Mouse (Mus musculus): ENCODE data around the gene Ppargc1a. TPM values are rescaled to one million over a fixed set of nuclear protein-coding genes. Genes with fewer than 3 reads are reported as not detected.

Ppargc1a gene
- total and polyA plus RNA-seq, 3 experiments, result not detected

- no peak for DNase-seq (ENCODE audit: extremely low read depth)
- Histone ChIP-seq H3K4me1 (ENCODE audit: control insufficient read depth in 1 of 2, insufficient read depth in 2 of 2) (no peaks in the 10 kb centered on the region), H3K4me2 (ENCODE audit: insufficient read depth, low read depth, poor library complexity, severe bottlenecking) (no peak overlapping the region), H3K27me3 (replicated peaks) (no peaks in the 10 kb centered on the region), H3K9me3 (replicated peaks; ENCODE audit: low read length) (peaks cover 13% of the 10 kb centered on the region), H3K4me3 (replicated peaks in 1 of 3; ENCODE audit: low read depth in 2 of 3, low read length in 2 of 3, poor library complexity in 1 of 3) (no peak overlapping the region), H3K36me3 (replicated peaks in 1 of 2; ENCODE audit: control insufficient read depth in 1 of 2, insufficient read depth in 1 of 2, low read length in 1 of 2) (no peaks in the 10 kb centered on the region), H3K27ac (ENCODE audit: insufficient read depth, low read depth) (no peak overlapping the region), H3K9ac (ENCODE audit: insufficient read depth, low read depth) (no peak overlapping the region), H3K79me2 (replicated peaks; ENCODE audit: control insufficient read depth, extremely low read depth, insufficient read depth, poor library complexity, severe bottlenecking) (no peaks in the 10 kb centered on the region)
- dilution Hi-C loops (cut with MboI; ENCODE audit: extremely low pct_ligation_motif_present, extremely low pct_unique_long_range_greater_than_20kb, low sequenced_read_pairs) (no loop called here), in situ Hi-C loops (cut with MboI; ENCODE audit: low pct_ligation_motif_present, low pct_unique_long_range_greater_than_20kb, low sequenced_read_pairs) (no loop called here)
- TF ChIP-seq ZKSCAN1 (IDR thresholded peaks at IDR 0.05; ENCODE audit: borderline replicate concordance, low read depth, low read length) (no peak), CHD1 (IDR thresholded peaks at IDR 0.05; ENCODE audit: low read depth, low read length) (no peak), MXI1 (IDR thresholded peaks at IDR 0.05; ENCODE audit: low read depth, low read length) (no peak), CTCF (conservative IDR thresholded peaks at IDR 0.05 in 1 of 2, IDR thresholded peaks at IDR 0.05 in 1 of 2; ENCODE audit: low read depth in 2 of 2, low read length in 2 of 2) (no peak)
Measured at GRCm38 (mm10) chr5:51563574-51563973, 4.0 kb downstream of the Ppargc1a start.

- peaks cover 8% of the 10 kb centered on the region for H3K9me3 ChIP-seq (replicated peaks; ENCODE audit: low read length)
- H3K4me3 ChIP-seq (replicated peaks in 1 of 3; ENCODE audit: low read depth in 2 of 3, low read length in 2 of 3, poor library complexity in 1 of 3), result no peak overlapping the region
- in situ Hi-C loops (cut with MboI; ENCODE audit: low pct_ligation_motif_present, low pct_unique_long_range_greater_than_20kb, low sequenced_read_pairs), result no loop called here
- no peaks in the 10 kb centered on the region for H3K27me3 ChIP-seq (replicated peaks)
- H3K79me2 ChIP-seq (replicated peaks; ENCODE audit: control insufficient read depth, extremely low read depth, insufficient read depth, poor library complexity, severe bottlenecking), result no peaks in the 10 kb centered on the region
- no peak for TF ChIP-seq POLR2A (IDR thresholded peaks at IDR 0.05; ENCODE audit: low read depth, low read length)
- TF ChIP-seq UBTF (IDR thresholded peaks at IDR 0.05; ENCODE audit: low read depth, low read length), result no peak
- TF ChIP-seq NELFE (IDR thresholded peaks at IDR 0.05; ENCODE audit: low read depth, low read length), result no peak
- no peak for TF ChIP-seq ZC3H11A (IDR thresholded peaks at IDR 0.05; ENCODE audit: low read depth, low read length)
- TF ChIP-seq ZKSCAN1 (IDR thresholded peaks at IDR 0.05; ENCODE audit: borderline replicate concordance, low read depth, low read length), result no peak
- no peak for TF ChIP-seq POLR2AphosphoS2 (IDR thresholded peaks at IDR 0.05; ENCODE audit: low read depth, low read length)
- TF ChIP-seq BHLHE40 (IDR thresholded peaks at IDR 0.05; ENCODE audit: low read depth, low read length), result no peak
- TF ChIP-seq JUND (conservative IDR thresholded peaks at IDR 0.05; ENCODE audit: low read depth, low read length), result no peak
- TF ChIP-seq ZNF384 (IDR thresholded peaks at IDR 0.05; ENCODE audit: low read depth, low read length), result no peak
- no peak for TF ChIP-seq E2F4 (IDR thresholded peaks at IDR 0.05; ENCODE audit: insufficient replicate concordance, low read depth, low read length)
- no peaks in the 10 kb centered on the region for H3K36me3 ChIP-seq (replicated peaks in 1 of 2; ENCODE audit: control insufficient read depth in 1 of 2, insufficient read depth in 1 of 2, low read length in 1 of 2)
- no peaks in the 10 kb centered on the region for H3K4me1 ChIP-seq (ENCODE audit: control insufficient read depth in 1 of 2, insufficient read depth in 2 of 2)
- H3K4me2 ChIP-seq (ENCODE audit: insufficient read depth, low read depth, poor library complexity, severe bottlenecking), result no peak overlapping the region
- no peak for DNase-seq (ENCODE audit: extremely low read depth)
- no peak overlapping the region for H3K27ac ChIP-seq (ENCODE audit: insufficient read depth, low read depth)
- dilution Hi-C loops (cut with MboI; ENCODE audit: extremely low pct_ligation_motif_present, extremely low pct_unique_long_range_greater_than_20kb, low sequenced_read_pairs), result no loop called here
- no peak overlapping the region for H3K9ac ChIP-seq (ENCODE audit: insufficient read depth, low read depth)
Measured at GRCm38 (mm10) chr5:51557607-51558278, 9.8 kb downstream of the Ppargc1a start.

GRCm38 (mm10) chr5:51553671-51554070, 13.9 kb downstream of the Ppargc1a start:
- dilution Hi-C loops (cut with MboI; ENCODE audit: extremely low pct_ligation_motif_present, extremely low pct_unique_long_range_greater_than_20kb, low sequenced_read_pairs) (no loop called here), in situ Hi-C loops (cut with MboI; ENCODE audit: low pct_ligation_motif_present, low pct_unique_long_range_greater_than_20kb, low sequenced_read_pairs) (no loop called here)
- H3K79me2 ChIP-seq (replicated peaks; ENCODE audit: control insufficient read depth, extremely low read depth, insufficient read depth, poor library complexity, severe bottlenecking), result no peaks in the 10 kb centered on the region
- peaks cover 16% of the 10 kb centered on the region for H3K9me3 ChIP-seq (replicated peaks; ENCODE audit: low read length)
- no peak for DNase-seq (ENCODE audit: extremely low read depth)
- H3K27ac ChIP-seq (ENCODE audit: insufficient read depth, low read depth), result no peak overlapping the region
- no peaks in the 10 kb centered on the region for H3K27me3 ChIP-seq (replicated peaks)
- H3K4me3 ChIP-seq (replicated peaks in 1 of 3; ENCODE audit: low read depth in 2 of 3, low read length in 2 of 3, poor library complexity in 1 of 3), result no peak overlapping the region
- no peak overlapping the region for H3K4me2 ChIP-seq (ENCODE audit: insufficient read depth, low read depth, poor library complexity, severe bottlenecking)
- no peak overlapping the region for H3K9ac ChIP-seq (ENCODE audit: insufficient read depth, low read depth)
- H3K36me3 ChIP-seq (replicated peaks in 1 of 2; ENCODE audit: control insufficient read depth in 1 of 2, insufficient read depth in 1 of 2, low read length in 1 of 2), result no peaks in the 10 kb centered on the region
- TF ChIP-seq USF2 (conservative IDR thresholded peaks at IDR 0.05; ENCODE audit: low read depth, low read length) (no peak), NRF1 (IDR thresholded peaks at IDR 0.05; ENCODE audit: low read depth, low read length) (no peak), GABPA (IDR thresholded peaks at IDR 0.05; ENCODE audit: insufficient replicate concordance, low read depth, low read length) (no peak), UBTF (IDR thresholded peaks at IDR 0.05; ENCODE audit: low read depth, low read length) (no peak), HCFC1 (IDR thresholded peaks at IDR 0.05; ENCODE audit: low read depth, low read length) (no peak), ZKSCAN1 (IDR thresholded peaks at IDR 0.05; ENCODE audit: borderline replicate concordance, low read depth, low read length) (no peak), JUND (conservative IDR thresholded peaks at IDR 0.05; ENCODE audit: low read depth, low read length) (no peak), EP300 (IDR thresholded peaks at IDR 0.05; ENCODE audit: low read length) (no peak), USF1 (IDR thresholded peaks at IDR 0.05; ENCODE audit: low read depth, low read length) (no peak), MEF2A (IDR thresholded peaks at IDR 0.05; ENCODE audit: borderline replicate concordance, low read depth, low read length) (no peak), KAT2A (IDR thresholded peaks at IDR 0.05; ENCODE audit: insufficient replicate concordance, low read length) (no peak), JUN (IDR thresholded peaks at IDR 0.05; ENCODE audit: insufficient read depth, low read depth, low read length) (no peak), SIN3A (IDR thresholded peaks at IDR 0.05; ENCODE audit: low read length) (no peak), ELF1 (IDR thresholded peaks at IDR 0.05; ENCODE audit: low read depth, low read length) (no peak)
- no peaks in the 10 kb centered on the region for H3K4me1 ChIP-seq (ENCODE audit: control insufficient read depth in 1 of 2, insufficient read depth in 2 of 2)

Measured in CH12.LX (cell line).